Mouse (Mus musculus) adrenal gland, postnatal 0 days (tissue): ENCODE results near the gene Enho. TPM values are rescaled to one million over a fixed set of nuclear protein-coding genes. Genes with fewer than 3 reads are reported as not detected.

ENCODE experiments used
- polyA plus RNA-seq: library from polyadenylated mRNA; unstranded; fragments of >200 nt; fragmentation: Nextera tagmentation; extraction: Ambion mirVana; gene quantifications from 2 replicates; pipeline ENCODE4 v1.2.1, GENCODE M21; 2015

The Enho gene
- polyA plus RNA-seq: 14.2 and 24.3 TPM in 2 replicates

DNA sequence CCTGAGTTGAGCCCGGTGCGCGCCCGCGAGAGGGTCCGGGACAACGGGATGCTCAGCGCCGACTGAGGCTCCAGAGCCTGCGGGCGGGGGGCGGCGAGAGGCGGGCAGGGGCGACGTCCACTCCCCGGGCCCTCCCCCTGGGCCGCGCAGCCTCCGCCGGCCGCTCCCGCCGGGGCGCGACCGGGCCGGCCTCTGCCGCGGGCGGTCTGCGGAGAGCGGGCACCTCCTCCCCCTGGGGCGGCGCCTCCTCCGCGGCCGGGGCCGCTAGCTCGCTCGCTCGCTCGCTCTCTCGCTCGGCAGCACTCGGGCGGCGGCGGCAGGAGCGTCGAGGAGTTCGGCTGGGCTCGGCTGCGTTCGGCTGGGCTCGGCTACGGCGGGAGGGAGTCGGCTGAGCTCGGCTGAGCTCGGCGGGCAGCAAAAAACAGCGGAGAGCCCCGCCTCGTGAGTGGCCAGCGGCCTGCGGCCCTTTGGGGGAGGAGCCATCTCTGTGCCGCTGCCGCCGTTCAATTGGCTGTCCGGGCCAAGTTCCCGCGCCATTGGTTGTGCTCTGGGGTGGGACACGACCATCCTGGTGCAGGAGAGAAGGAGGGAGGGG is at the start of gene Enho:
Gene Enho (minus strand): TSS at position 412 of the 595 bp plus-strand sequence.

Other genes starting within 250 kb of the Enho start
- gene Kif24, start 175.4 kb downstream of the Enho start, polyA plus RNA-seq: 1.8 TPM in 2 replicates
- gene Nudt2, start 175.2 kb downstream of the Enho start, polyA plus RNA-seq: 74.3 and 75.2 TPM in 2 replicates
- 4.2 and 6.0 TPM in 2 replicates for gene AI464131, start 137.2 kb downstream of the Enho start, polyA plus RNA-seq
- gene 1110017D15Rik, start 123.0 kb downstream of the Enho start, polyA plus RNA-seq: 0.41 and 1.2 TPM in 2 replicates
- gene Fam219a, start 70.8 kb downstream of the Enho start, polyA plus RNA-seq: 3.8 and 6.3 TPM in 2 replicates
- 0.76 and 1.5 TPM in 2 replicates for gene Dnaic1, start 70.5 kb downstream of the Enho start, polyA plus RNA-seq
- gene Cntfr, start 56.8 kb upstream of the Enho start, polyA plus RNA-seq: 10.2 and 20.2 TPM in 2 replicates
- gene Il11ra1, start 59.7 kb upstream of the Enho start, polyA plus RNA-seq: 170 and 228 TPM in 2 replicates
- gene Rpp25l, start 73.2 kb upstream of the Enho start, polyA plus RNA-seq: 43.9 and 57.0 TPM in 2 replicates
- gene Dctn3, start 82.8 kb upstream of the Enho start, polyA plus RNA-seq: 192 and 202 TPM in 2 replicates
- gene Arid3c, start 90.8 kb upstream of the Enho start, polyA plus RNA-seq: 0.07 TPM in 1 of 2 replicates, not detected in the other
- gene Galt, start 114.9 kb upstream of the Enho start, polyA plus RNA-seq: 37.9 and 56.4 TPM in 2 replicates
- 50.5 and 75.3 TPM in 2 replicates for gene Sigmar1, start 115.8 kb upstream of the Enho start, polyA plus RNA-seq
- 83.8 and 137 TPM in 2 replicates for gene Ccl27a, start 133.9 kb upstream of the Enho start, polyA plus RNA-seq